Mouse (Mus musculus): ENCODE measurements around the gene Gimap1.

DNA sequence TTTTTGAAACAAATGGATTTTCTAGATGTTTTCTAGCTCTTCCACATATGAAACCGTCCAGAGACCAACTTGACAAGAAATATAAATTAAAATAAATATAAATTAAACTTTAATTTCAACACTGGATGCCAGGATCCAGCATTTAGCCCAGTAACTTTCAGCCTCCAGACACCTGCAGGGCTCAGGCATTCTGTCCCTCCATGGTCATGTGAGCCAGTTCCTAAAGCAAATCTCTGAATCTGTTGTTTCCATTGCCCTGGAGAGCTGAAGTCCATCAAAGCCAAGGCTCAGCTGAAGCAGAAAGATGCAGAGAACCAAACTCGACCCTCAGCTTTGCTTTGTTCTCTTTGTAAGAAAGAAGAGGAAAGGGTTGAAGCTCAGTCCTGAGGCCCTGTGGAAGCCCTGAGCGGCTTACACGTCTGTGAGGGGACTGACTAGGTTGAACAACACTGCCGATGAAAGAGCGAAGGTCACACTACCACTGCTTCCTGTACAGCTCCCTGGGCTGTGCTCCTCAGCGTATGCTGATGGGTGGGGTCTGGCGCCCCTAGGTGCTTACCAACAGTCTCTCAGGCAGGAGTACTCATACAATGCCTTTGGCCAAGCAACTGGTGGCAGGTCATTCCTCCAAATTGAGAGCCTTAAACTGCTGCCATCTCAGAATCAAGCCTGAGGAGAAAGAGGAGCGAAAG, 29.5 kb downstream of the Gimap1 start:
- TF ChIP-seq MAX (IDR thresholded peaks at IDR 0.05) (no peak), CTCF (IDR thresholded peaks at IDR 0.05; ENCODE audit: control insufficient read depth, insufficient read depth, insufficient read length) (no peak), USF1 (IDR thresholded peaks at IDR 0.05; ENCODE audit: low read depth) (no peak), MYOD1 (IDR thresholded peaks at IDR 0.05; ENCODE audit: control insufficient read depth, insufficient read length, low read depth) (no peak)
